Mouse (Mus musculus) megakaryocyte, embryonic 14.5 days (primary cell): ENCODE measurements at regions not wholly inside any gene's neighbourhood (a gene's known extent, or its start where the extent isn't known, plus 50 kb on each side); places are given as distances from the start of the nearest gene placed in this dataset.

Source experiments
- FLI1 ChIP-seq: IDR thresholded peaks from 2 replicates; pipeline ENCODE4 v1.6.1; 2012; ENCODE audit warnings: low read length, inconsistent platforms, mixed read lengths
- GATA1 ChIP-seq: IDR thresholded peaks from 3 replicates; pipeline ENCODE4 v1.6.1; 2012; ENCODE audit warnings: mixed read lengths, low read length, inconsistent platforms, borderline replicate concordance

DNA sequence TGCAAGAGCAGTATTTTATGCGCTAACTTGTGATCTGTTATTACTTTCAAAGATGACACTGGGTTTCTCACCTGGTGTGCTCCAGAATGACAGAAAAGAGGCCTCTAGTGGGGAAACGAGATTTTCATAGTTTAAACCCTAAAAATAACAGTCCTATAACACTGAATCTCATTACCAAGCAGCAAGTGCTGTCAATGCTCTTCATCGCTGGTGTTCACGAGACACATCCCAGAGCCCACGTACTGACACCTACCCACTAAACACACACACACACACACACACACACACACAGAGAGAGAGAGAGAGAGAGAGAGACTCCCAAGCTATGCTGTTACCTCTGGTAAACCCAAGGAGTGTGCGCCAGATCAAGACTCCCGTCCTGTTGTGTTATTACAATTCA, 365.9 kb downstream of the Pdcd6ip start:
- no peak for TF ChIP-seq GATA1
- TF ChIP-seq FLI1: no peak
